Comparison of ENCODE assay signal across 12 mouse cellular contexts in genomic region chr11:69510796-69511496, GRCm38 (mm10). TPM values are rescaled to one million over a fixed set of nuclear protein-coding genes. Genes with fewer than 3 reads are reported as not detected.
DNase-seq lines count a peak whose midpoint lies in the region; ATAC-seq and TF ChIP-seq lines count a peak whose summit lies in the region.
"Had no signal": no experiment of that assay in that cellular context is flagged by ENCODE, and none has a peak within 500 bp of the region (broad histone marks: within the 10 kb centered on the region; RNA-seq: fewer than 3 reads in every experiment).

No protein-coding gene starts in this region.

- H3K27me3 ChIP-seq in heart, adult 2 months (ENCODE audit: control insufficient read depth, insufficient read depth, low read length) = no peaks in the 10 kb centered on the region
- H3K27me3 ChIP-seq in heart, embryonic 14.5 days (ENCODE audit: control insufficient read depth, insufficient read depth, low read length) = peaks cover 4% of the 10 kb centered on the region; the same call in 1 of the 2 replicates
- H3K27me3 ChIP-seq in liver, embryonic 16.5 days (ENCODE audit: control insufficient read depth, insufficient read depth, low read depth, low read length) = no peaks in the 10 kb centered on the region
- H3K27me3 ChIP-seq: neural tube, embryonic 13.5 days had no signal

- no peaks in the 10 kb centered on the region for H3K36me3 ChIP-seq in heart, adult 2 months (ENCODE audit: control insufficient read depth, insufficient read depth, low read length)
- H3K36me3 ChIP-seq in heart, embryonic 14.5 days (ENCODE audit: control insufficient read depth, insufficient read depth, low read length) = no peaks in the 10 kb centered on the region
- H3K36me3 ChIP-seq in liver, embryonic 16.5 days (ENCODE audit: control insufficient read depth, insufficient read depth) = no peaks in the 10 kb centered on the region
- H3K36me3 ChIP-seq: neural tube, embryonic 13.5 days had no signal

- no peak overlapping the region for H3K4me3 ChIP-seq in heart, adult 2 months
- no peak overlapping the region for H3K4me3 ChIP-seq in heart, embryonic 14.5 days (ENCODE audit: control insufficient read depth in 1 of 2, insufficient read depth in 1 of 2, low read depth in 1 of 2, low read length in 2 of 2)
- H3K4me3 ChIP-seq in liver, embryonic 16.5 days (ENCODE audit: low read depth, low read length) = no peak overlapping the region
- H3K4me3 ChIP-seq: neural tube, embryonic 13.5 days had no signal

- ATAC-seq in heart, embryonic 14.5 days (ENCODE audit: insufficient number of reproducible peaks, insufficient read depth, low FRiP score, low read depth) = no peak
- peak; percentile 81 for ATAC-seq in liver, embryonic 16.5 days (ENCODE audit: low read depth)
- ATAC-seq in activated CD4-positive, CD25-positive, alpha-beta regulatory T cell, adult 4 months = no peak
- ATAC-seq: CD4-positive, CD25-positive, alpha-beta regulatory T cell, adult 4 months had no signal

- 0 out of 2 replicates have a peak overlapping the region, but pooled peaks have one; percentile 3 for H3K9ac ChIP-seq in heart, adult 2 months (ENCODE audit: low read depth, low read length)
- H3K9ac ChIP-seq in heart, embryonic 14.5 days (ENCODE audit: low read length) = peak overlapping the region; percentile 4; the same call in 1 of the 2 replicates
- peak overlapping the region; percentile 14; the same call in 1 of the 2 replicates for H3K9ac ChIP-seq in liver, embryonic 16.5 days (ENCODE audit: low read depth, low read length)
- H3K9ac ChIP-seq: neural tube, embryonic 13.5 days had no signal

- peak overlapping the region; percentile 42 for H3K27ac ChIP-seq in heart, adult 2 months
- H3K27ac ChIP-seq in heart, embryonic 14.5 days (replicated peaks in 1 of 2; ENCODE audit: control insufficient read depth in 1 of 2, insufficient read depth in 1 of 2, low read depth in 2 of 2, low read length in 2 of 2) = peak overlapping the region; percentile 62 to 79
- H3K27ac ChIP-seq in liver, embryonic 16.5 days (ENCODE audit: low read length) = peak overlapping the region; percentile 73
- H3K27ac ChIP-seq: neural tube, embryonic 13.5 days had no signal

- intact Hi-C loops in heart, adult 2 months (cut with DNase I) = no loop called here
- intact Hi-C loops in heart, postnatal 36 days (cut with DNase I) = loop anchor here (5.0 kb wide), 1 partner anchor 319 kb away; no protein-coding TSS in a partner anchor

- no peaks in the 10 kb centered on the region for H3K9me3 ChIP-seq in heart, embryonic 14.5 days (ENCODE audit: control insufficient read depth, low read length)
- no peaks in the 10 kb centered on the region for H3K9me3 ChIP-seq in liver, embryonic 16.5 days (replicated peaks; ENCODE audit: control insufficient read depth, low read length)
- H3K9me3 ChIP-seq: neural tube, embryonic 13.5 days had no signal

- no peak overlapping the region for H3K4me2 ChIP-seq in heart, embryonic 14.5 days (ENCODE audit: low read length)
- H3K4me2 ChIP-seq in liver, embryonic 16.5 days (ENCODE audit: low read depth, low read length) = peak overlapping the region; percentile 43
- H3K4me2 ChIP-seq: neural tube, embryonic 13.5 days had no signal

- 26% methylated on average over 7 of the region's 7 CpGs for WGBS in heart, adult 2 months
- WGBS in heart, embryonic 14.5 days = 3% methylated on average over 7 of the region's 7 CpGs
- 10% methylated on average over 7 of the region's 7 CpGs for WGBS in liver, embryonic 16.5 days (ENCODE audit: insufficient replicate concordance)

- no peak for TF ChIP-seq POLR2A in heart, adult 2 months (IDR thresholded peaks at IDR 0.05; ENCODE audit: insufficient read depth, low read depth, low read length)

- DNase-seq in heart, adult 2 months = peak; percentile 18 to 27
- no peak for DNase-seq in heart, postnatal 36 days
- DNase-seq in adrenal gland, postnatal 25 days = peak; percentile 21
- no peak for DNase-seq in urinary bladder, postnatal 36 days (ENCODE audit: low spot score in 2 of 2)
- no peak for DNase-seq in urinary bladder, postnatal 25 days (ENCODE audit: low spot score)
- DNase-seq: gastrocnemius, postnatal 14 days; kidney, postnatal 4 days had no signal

- 0 out of 2 replicates have a peak, but pooled peaks cover 2% of the 10 kb centered on the region for H3K4me1 ChIP-seq in heart, adult 2 months (ENCODE audit: control insufficient read depth, insufficient read depth, low read length)
- H3K4me1 ChIP-seq in heart, embryonic 14.5 days (ENCODE audit: control insufficient read depth in 2 of 2, insufficient read depth in 2 of 2, low read length in 2 of 2) = peaks cover 11 to 17% of the 10 kb centered on the region in 2 experiments
- peaks cover 24% of the 10 kb centered on the region for H3K4me1 ChIP-seq in liver, embryonic 16.5 days (ENCODE audit: control insufficient read depth, low read depth, low read length)
- H3K4me1 ChIP-seq: neural tube, embryonic 13.5 days had no signal

- TF ChIP-seq EP300 in heart, adult 2 months (IDR thresholded peaks at IDR 0.05; ENCODE audit: insufficient read depth, low read depth, low read length) = no peak

- H3K79me2 ChIP-seq in heart, adult 2 months (replicated peaks; ENCODE audit: control insufficient read depth, insufficient read depth, low read length) = no peaks in the 10 kb centered on the region

- TF ChIP-seq CTCF in heart, adult 2 months (IDR thresholded peaks at IDR 0.05) = no peak

RNA-seq across cellular contexts. Expression of gene Dnah2, which starts 38.0 kb away (rescaled TPM):
- total RNA-seq in heart, adult 2 months (2021) = under 1 TPM; 0.08 to 0.41 TPM
- polyA plus RNA-seq in heart, adult 2 months (2012; rRNA removed) = 0.15 and 0.23 TPM in 2 replicates
- under 1 TPM; 0.33 to 0.57 TPM for total RNA-seq in heart, postnatal 36 days (2021)
- 0.05 and 0.76 TPM in 2 replicates for total RNA-seq in adrenal gland, postnatal 25 days (2021)
- polyA plus RNA-seq in heart, embryonic 14.5 days (2014; fragmentation: Nextera tagmentation; extraction: Ambion mirVana) = 0.13 and 0.36 TPM in 2 replicates
- polyA plus RNA-seq in liver, embryonic 16.5 days (2015; fragmentation: Nextera tagmentation; extraction: Ambion mirVana) = 0.07 and 0.09 TPM in 2 replicates
- under 1 TPM in 1 of 2 experiments, not detected in 1; 0.19 TPM for polyA plus RNA-seq in activated CD4-positive, CD25-positive, alpha-beta regulatory T cell, adult 4 months (2017; shearing (Covaris generic))

RNA-seq across cellular contexts. Expression of gene Efnb3, which starts 49.1 kb away (rescaled TPM):
- 100 to 1,000 TPM in 1 of 2 experiments, 10 to 100 TPM in 1; 89.2 to 106 TPM for total RNA-seq in heart, adult 2 months (2021)
- 57.4 and 95.6 TPM in 2 replicates for polyA plus RNA-seq in heart, adult 2 months (2012; rRNA removed)
- total RNA-seq in heart, postnatal 36 days (2021) = 10 to 100 TPM; 77.4 to 98.0 TPM
- 0.38 and 1.5 TPM in 2 replicates for total RNA-seq in adrenal gland, postnatal 25 days (2021)
- polyA plus RNA-seq in heart, embryonic 14.5 days (2014; fragmentation: Nextera tagmentation; extraction: Ambion mirVana) = 14.2 and 20.4 TPM in 2 replicates
- polyA plus RNA-seq in liver, embryonic 16.5 days (2015; fragmentation: Nextera tagmentation; extraction: Ambion mirVana) = 0.27 and 0.39 TPM in 2 replicates
- under 1 TPM in 1 of 2 experiments, not detected in 1; 0.17 TPM for polyA plus RNA-seq in activated CD4-positive, CD25-positive, alpha-beta regulatory T cell, adult 4 months (2017; shearing (Covaris generic))

Comparison
In these comparisons a context has a peak if more than half of its experiments do, and no peak if none do; other contexts are left out.
1. DNase-seq: peak in heart, adult 2 months (2 of 2) and adrenal gland, postnatal 25 days (single experiment); none in heart, postnatal 36 days (0 of 2), urinary bladder, postnatal 36 days (0 of 2) and urinary bladder, postnatal 25 days (single experiment).
2. RNA of gene Efnb3, which starts 49.1 kb away (polyA plus RNA-seq): 57.4 to 95.6 TPM in heart, adult 2 months and 14.2 to 20.4 TPM in heart, embryonic 14.5 days; 0.27 to 0.39 TPM in liver, embryonic 16.5 days and 0.17 TPM in activated CD4-positive, CD25-positive, alpha-beta regulatory T cell, adult 4 months; every median in the first group is over 10 times any median in the second.
3. Peak in every context shown above with its lines, with median percentiles within 50 percentile points of each other: H3K27ac ChIP-seq and H3K9ac ChIP-seq.